Mouse (Mus musculus) cerebellum, adult 18-20 months (tissue): Measurements from ENCODE around the gene Serbp1.
A peak's percentile ranks its signal among the peaks of the same experiment; 100 is the strongest.
"Not testable (repeated sequence)": the region's sequence is repeated elsewhere in the genome, so short reads cannot be mapped to it uniquely, and the experiment has no call there.

ENCODE experiments used
- DNase-seq, 2 experiments: peaks; one replicate each; pipeline ENCODE4 v3.0.0; 2021

Serbp1 gene

GRCm38 (mm10) chr6:67237977-67238376 is at the start of gene Serbp1:
Gene Serbp1 (plus strand): TSS chr6:67238176.
- DNase-seq: no peak

- DNase-seq: no peak
Measured at GRCm38 (mm10) chr6:67193591-67193990, 44.4 kb upstream of the Serbp1 start.

- no peak for DNase-seq
Measured at GRCm38 (mm10) chr6:67194606-67195005, 43.4 kb upstream of the Serbp1 start.

GRCm38 (mm10) chr6:67195148-67195611 is 42.8 kb upstream of the Serbp1 start:
- DNase-seq: no peak

DNA sequence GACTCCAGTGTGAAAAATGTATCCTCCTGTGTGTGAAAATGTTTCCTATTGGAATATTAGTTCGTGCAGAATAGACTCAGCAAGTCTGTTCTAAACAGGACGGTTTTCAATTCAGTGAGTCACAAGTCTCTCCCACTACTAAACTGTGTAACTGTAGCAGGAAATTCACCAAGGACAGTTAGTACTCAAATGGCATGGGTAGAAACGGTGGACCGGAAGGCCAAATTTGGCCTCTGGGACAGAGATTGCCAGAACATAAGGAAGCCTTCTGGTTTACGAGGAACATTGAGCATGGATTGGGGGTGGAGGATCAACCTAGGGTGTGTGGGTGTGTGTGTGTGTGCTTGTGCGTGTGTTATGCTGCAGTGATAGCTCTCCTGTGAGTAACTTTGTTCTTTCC is 41.2 kb upstream of the Serbp1 start:
- no peak for DNase-seq

GRCm38 (mm10) chr6:67198085-67198484 is 39.9 kb upstream of the Serbp1 start:
- peak; percentile 9 to 26 for DNase-seq

DNA sequence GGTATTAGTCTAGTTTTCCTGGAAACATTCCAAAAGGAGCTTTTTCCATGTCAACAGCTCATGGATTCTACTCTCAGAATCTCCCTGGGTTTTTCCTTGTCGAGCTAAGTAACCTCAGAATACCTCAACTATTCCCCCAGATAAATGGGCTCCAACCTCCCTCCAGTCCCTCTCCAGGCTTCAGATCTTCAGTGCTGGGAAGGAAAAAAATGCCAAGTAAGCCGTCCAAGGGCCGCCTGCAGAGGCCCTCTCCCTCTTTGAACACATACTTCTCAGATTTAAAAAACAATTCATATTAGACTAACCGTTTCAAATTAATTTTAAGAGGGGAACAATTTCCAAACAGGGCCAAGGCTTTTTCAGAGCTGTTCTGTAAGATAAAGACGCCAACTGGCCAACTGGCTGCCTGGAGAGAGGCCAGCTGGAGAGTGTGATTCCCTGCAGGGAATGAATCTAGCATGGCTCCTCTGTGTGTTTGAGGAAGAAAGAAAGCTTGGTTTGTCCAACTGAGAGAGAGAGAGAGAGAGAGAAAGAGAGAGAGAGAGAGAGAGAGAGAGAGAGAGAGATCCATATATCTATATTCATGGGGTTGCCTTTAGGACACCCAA is 37.2 kb upstream of the Serbp1 start:
- DNase-seq: peak; percentile 61 to 63

DNA sequence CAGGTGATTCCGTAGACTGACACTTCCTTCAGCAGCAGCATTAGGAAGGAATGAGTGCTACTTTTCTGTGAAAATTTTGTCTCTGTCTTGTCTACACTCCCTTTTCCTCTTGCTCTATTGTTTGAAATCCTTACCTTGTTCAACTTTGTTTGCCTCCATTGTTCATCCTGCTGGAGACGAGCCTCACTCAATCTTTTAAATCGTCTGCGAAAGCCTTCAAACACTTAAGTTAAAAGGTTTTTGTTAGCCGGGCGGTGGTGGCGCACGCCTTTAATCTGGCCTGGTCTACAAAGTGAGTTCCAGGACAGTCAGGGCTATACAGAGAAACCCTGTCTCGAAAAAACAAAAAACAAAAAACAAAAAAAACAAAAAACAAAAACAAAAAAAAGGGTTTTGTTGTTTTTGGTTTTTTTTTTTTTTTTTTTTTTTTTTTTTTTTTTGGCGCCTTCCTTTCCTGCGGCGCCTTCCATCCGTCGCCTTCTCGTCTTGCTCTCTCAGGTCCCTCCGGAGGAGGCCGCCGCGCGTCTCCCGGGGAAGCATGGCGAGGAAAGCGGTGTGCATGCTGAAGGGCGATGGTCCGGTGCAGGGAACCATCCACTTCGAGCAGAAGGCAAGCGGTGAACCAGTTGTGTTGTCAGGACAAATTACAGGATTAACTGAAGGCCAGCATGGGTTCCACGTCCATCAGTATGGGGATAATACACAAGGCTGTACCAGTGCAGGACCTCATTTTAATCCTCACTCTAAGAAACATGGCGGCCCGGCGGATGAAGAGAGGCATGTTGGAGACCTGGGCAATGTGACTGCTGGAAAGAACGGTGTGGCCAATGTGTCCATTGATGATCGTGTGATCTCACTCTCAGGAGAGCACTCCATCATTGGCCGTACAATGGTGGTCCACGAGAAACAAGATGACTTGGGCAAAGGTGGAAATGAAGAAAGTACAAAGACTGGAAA is 32.6 kb upstream of the Serbp1 start:
- no peak for DNase-seq

GRCm38 (mm10) chr6:67212362-67212761 is 25.6 kb upstream of the Serbp1 start:
- DNase-seq: no peak

DNA sequence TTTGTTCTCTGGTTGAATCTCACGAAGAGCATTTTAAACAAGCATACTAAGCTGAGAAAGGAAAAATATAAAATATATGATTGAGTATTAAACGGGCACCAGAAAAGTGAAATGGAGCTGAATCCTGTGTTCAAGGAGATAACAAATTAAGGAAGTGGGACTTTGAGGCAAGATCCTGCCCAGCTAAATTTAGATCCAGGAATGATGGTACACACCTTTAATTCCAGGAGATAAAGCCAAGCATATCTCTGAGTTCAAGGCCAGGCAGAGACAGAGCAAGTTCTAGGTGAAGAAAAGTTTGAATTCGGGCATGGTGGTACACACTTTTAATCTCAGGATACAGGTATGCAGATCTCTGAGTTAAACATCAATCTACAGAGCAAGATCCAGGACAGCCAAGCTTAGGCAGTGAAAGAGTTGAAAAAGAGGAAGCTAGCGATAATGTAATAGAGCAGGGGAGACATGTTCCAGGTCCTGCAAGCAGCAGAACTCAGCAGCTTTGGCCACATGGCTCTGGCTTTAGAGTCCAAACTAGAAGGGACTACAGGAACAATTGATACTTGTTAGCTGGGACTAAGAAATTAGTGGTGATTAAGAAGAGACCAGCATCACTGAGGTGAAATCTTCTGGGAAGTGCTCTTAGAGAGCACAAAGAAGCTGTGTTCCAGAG is 24.4 kb upstream of the Serbp1 start:
- no peak for DNase-seq

GRCm38 (mm10) chr6:67217402-67217801 is 20.6 kb upstream of the Serbp1 start:
- no peak for DNase-seq

- no peak for DNase-seq
Measured at GRCm38 (mm10) chr6:67217846-67218245, 20.1 kb upstream of the Serbp1 start.

DNA sequence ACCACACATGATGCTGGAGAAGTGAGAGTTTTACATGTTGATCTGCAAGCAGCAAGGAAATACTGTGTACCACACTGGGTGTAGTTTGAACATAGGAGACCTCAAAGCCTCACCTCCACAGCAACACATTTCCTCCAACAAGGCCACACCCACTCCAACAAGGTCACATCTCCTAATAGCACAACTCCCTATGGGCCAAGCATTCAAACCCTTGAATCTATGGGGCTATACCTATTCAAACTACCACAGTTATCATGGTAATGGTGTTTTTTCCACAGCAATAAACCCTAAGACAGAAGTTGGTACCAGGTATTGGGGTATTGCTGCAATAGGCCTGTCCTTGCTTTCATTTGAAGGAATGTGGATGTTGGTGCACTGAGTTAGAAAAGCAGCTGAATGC is 19.4 kb upstream of the Serbp1 start:
- no peak for DNase-seq

DNA sequence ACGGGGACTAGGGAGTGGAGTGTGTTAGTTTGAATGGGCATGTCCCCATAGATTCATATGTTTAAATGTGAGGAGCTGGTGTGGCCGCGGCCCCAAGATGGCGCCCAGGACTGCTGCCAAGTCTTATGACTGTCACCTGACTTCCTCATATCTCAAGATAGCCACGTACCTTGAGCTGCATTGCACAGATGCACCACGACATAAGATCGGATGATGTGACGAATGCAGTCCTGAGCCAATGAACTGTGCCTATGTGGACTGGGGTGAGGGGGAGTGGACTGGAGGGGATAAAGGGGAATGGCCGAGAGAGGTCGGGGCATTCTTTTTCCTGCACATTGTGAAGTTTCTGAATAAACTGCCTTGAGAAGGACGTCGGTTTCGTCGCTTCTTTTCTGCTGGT is 18.0 kb upstream of the Serbp1 start:
- not testable (repeated sequence) for DNase-seq

GRCm38 (mm10) chr6:67220731-67221130 is 17.2 kb upstream of the Serbp1 start:
- DNase-seq: no peak

DNA sequence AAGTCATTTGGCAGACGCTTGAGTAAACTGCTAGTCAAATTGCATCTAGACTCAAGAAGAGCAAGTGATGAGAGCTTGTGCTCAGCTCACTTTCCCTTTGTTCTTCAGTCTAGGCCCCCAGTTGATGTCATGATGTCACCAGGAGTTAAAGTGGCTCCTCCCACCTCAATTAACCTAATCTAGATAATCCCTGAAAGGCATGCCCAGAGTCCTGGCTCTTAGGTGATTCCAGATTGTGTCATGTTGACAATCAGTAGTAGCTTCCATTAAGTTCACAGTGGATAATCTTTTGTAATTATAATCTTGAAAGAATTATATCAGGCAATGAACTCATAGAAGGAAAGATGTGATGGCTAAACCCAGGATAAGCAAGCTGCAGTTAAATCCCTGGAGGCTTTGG is 14.9 kb upstream of the Serbp1 start:
- DNase-seq: no peak

GRCm38 (mm10) chr6:67223499-67223898 is 14.5 kb upstream of the Serbp1 start:
- DNase-seq: no peak

- no peak for DNase-seq
Measured at GRCm38 (mm10) chr6:67226286-67226685, 11.7 kb upstream of the Serbp1 start.

- DNase-seq: peak; percentile 46 to 60
Measured at GRCm38 (mm10) chr6:67228459-67229107, 9.4 kb upstream of the Serbp1 start.

- peak in 1 of 2 experiments; percentile 6 for DNase-seq
Measured at GRCm38 (mm10) chr6:67229521-67229920, 8.5 kb upstream of the Serbp1 start.

- DNase-seq: no peak
Measured at GRCm38 (mm10) chr6:67229922-67230518, 8.0 kb upstream of the Serbp1 start.

DNA sequence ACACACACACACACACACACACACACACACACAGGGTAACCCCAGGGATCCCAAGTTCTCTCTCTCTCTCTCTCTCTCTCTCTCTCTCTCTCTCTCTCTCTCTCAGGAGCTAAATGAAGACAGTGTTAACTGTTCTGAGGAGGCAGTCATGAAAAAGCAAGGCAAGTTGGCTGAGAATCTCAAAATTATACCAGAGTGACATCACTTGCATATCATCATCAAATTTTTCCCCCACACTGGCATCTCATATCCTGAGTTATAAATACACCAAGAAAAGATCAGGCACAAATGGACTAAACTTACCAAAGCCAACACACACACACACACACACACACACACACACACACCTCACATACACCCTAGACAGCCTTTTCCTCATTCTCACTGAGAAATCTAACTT is 7.0 kb upstream of the Serbp1 start:
- no peak for DNase-seq

GRCm38 (mm10) chr6:67235649-67236048 is 2.3 kb upstream of the Serbp1 start:
- no peak for DNase-seq
